Mouse (Mus musculus): ENCODE results near the gene Lamtor2.
"Not testable (repeated sequence)": the region's sequence is repeated elsewhere in the genome, so short reads cannot be mapped to it uniquely, and the experiment has no call there.

Lamtor2 gene

GRCm38 (mm10) chr3:88552676-88553524 is at the start of gene Lamtor2:
Gene Lamtor2 (minus strand): TSS chr3:88553074.
- in situ Hi-C loops (cut with MboI, MseI): no loop called here

- in situ Hi-C loops (cut with MboI, MseI): no loop called here
These were observed 49.6 kb upstream of the Lamtor2 start for GRCm38 (mm10) chr3:88602466-88602865.

GRCm38 (mm10) chr3:88596547-88596946 is 43.7 kb upstream of the Lamtor2 start:
- in situ Hi-C loops (cut with MboI, MseI): not testable (repeated sequence)

GRCm38 (mm10) chr3:88593893-88594580 is 41.2 kb upstream of the Lamtor2 start:
- in situ Hi-C loops (cut with MboI, MseI): no loop called here

- in situ Hi-C loops (cut with MboI, MseI): no loop called here
These were observed 40.2 kb upstream of the Lamtor2 start for GRCm38 (mm10) chr3:88592942-88593576.

- in situ Hi-C loops (cut with MboI, MseI): no loop called here
These were observed 39.3 kb upstream of the Lamtor2 start for GRCm38 (mm10) chr3:88591950-88592731.

GRCm38 (mm10) chr3:88591044-88591443 is 38.2 kb upstream of the Lamtor2 start:
- in situ Hi-C loops (cut with MboI, MseI): no loop called here

GRCm38 (mm10) chr3:88590246-88590645 is 37.4 kb upstream of the Lamtor2 start:
- in situ Hi-C loops (cut with MboI, MseI): no loop called here

GRCm38 (mm10) chr3:88586640-88587039 is 33.8 kb upstream of the Lamtor2 start:
- in situ Hi-C loops (cut with MboI, MseI): no loop called here

- in situ Hi-C loops (cut with MboI, MseI): no loop called here
These were observed 32.9 kb upstream of the Lamtor2 start for GRCm38 (mm10) chr3:88585769-88586168.

GRCm38 (mm10) chr3:88579454-88580117 is 26.7 kb upstream of the Lamtor2 start:
- in situ Hi-C loops (cut with MboI, MseI): no loop called here

GRCm38 (mm10) chr3:88578498-88579424 is 25.9 kb upstream of the Lamtor2 start:
- in situ Hi-C loops (cut with MboI, MseI): no loop called here

GRCm38 (mm10) chr3:88577846-88578245 is 25.0 kb upstream of the Lamtor2 start:
- in situ Hi-C loops (cut with MboI, MseI): not testable (repeated sequence)

GRCm38 (mm10) chr3:88575540-88575939 is 22.7 kb upstream of the Lamtor2 start, which contains the start of gene Ssr2:
Gene Ssr2 (plus strand): TSS chr3:88575876.
- in situ Hi-C loops (cut with MboI, MseI): no loop called here

- in situ Hi-C loops (cut with MboI, MseI): no loop called here
These were observed 20.9 kb upstream of the Lamtor2 start for GRCm38 (mm10) chr3:88573810-88574209.

- in situ Hi-C loops (cut with MboI, MseI): no loop called here
These were observed 20.0 kb upstream of the Lamtor2 start for GRCm38 (mm10) chr3:88572835-88573234.

GRCm38 (mm10) chr3:88571856-88572255 is 19.0 kb upstream of the Lamtor2 start:
- in situ Hi-C loops (cut with MboI, MseI): no loop called here

GRCm38 (mm10) chr3:88570341-88570740 is 17.5 kb upstream of the Lamtor2 start:
- in situ Hi-C loops (cut with MboI, MseI): no loop called here

GRCm38 (mm10) chr3:88569694-88570093 is 16.8 kb upstream of the Lamtor2 start:
- in situ Hi-C loops (cut with MboI, MseI): no loop called here

- in situ Hi-C loops (cut with MboI, MseI): no loop called here
These were observed 16.2 kb upstream of the Lamtor2 start for GRCm38 (mm10) chr3:88569093-88569492.
